Mouse (Mus musculus) liver, adult 2 months (tissue): ENCODE data around the gene Ccdc73.

Source experiments
- CTCF ChIP-seq: fragments of 200-500 bp; IDR thresholded peaks from 2 replicates; pipeline ENCODE4 v1.5.1; 2011; ENCODE audit warnings: low read depth, low read length, control low read depth
- POLR2A ChIP-seq: fragments of 200-500 bp; IDR thresholded peaks from 2 replicates; pipeline ENCODE4 v1.6.1; 2011; ENCODE audit warnings: low read length, control low read depth; ENCODE audit not compliant: insufficient read depth; ENCODE audit errors: extremely low read depth

DNA sequence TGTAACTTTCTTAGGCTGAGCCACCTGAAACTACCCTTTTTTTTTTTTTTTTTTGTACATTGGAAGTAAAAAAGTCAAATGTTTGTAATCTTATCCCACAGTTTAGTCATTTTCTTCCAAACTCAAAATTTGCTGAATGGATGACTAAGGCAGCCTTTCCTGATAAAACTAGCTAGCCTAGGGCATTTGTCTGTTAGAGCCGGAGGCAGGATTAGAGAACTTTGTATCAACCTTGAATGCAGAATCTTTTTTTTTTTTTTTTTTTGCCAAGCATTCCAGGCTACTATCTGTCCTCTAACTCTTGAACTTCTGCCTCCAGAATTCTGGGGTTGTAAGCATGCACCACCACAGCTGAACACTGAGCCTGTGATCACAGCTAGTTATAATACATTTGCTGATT lies 12.8 kb upstream of the Ccdc73 start:
- TF ChIP-seq CTCF: no peak
- no peak for TF ChIP-seq POLR2A
